Mouse (Mus musculus): ENCODE data around the gene Aff4. TPM values are rescaled to one million over a fixed set of nuclear protein-coding genes. Genes with fewer than 3 reads are reported as not detected.

The Aff4 gene
- polyA plus RNA-seq, 2 experiments: 4.0 to 8.7 TPM

DNA sequence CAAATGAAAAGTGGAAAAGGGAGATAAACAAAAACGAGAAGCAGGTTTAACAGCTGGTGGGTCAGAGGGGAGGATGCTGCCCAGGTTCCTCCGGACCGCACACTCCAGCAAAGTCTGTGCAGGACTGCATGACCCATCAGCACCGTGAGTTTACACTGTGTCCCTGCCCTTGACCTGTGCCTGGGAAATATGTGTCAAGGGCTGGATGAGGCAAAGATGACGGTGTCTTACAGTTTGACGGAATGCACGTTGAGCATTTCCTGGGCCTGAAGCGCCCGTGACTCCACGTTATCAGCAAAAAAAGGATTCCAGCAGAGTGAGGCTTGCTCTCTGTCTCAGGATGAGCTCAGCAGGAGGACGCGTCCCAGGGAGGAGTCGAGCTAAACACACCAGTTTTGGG lies 94.9 kb downstream of the Aff4 start:
- no peak overlapping the region for H3K4me3 ChIP-seq (ENCODE audit: insufficient read depth in 1 of 2, low read depth in 2 of 2, low read length in 2 of 2)
- no peak overlapping the region for H3K4me2 ChIP-seq (ENCODE audit: low read depth)
- no peak for ATAC-seq (ENCODE audit: insufficient read depth)
- no peaks in the 10 kb centered on the region for H3K9me3 ChIP-seq (ENCODE audit: control insufficient read depth, low read length)
- DNase-seq (ENCODE audit: low read depth in 3 of 3, low spot score in 3 of 3): no peak
- no peaks in the 10 kb centered on the region; the same call in 1 of the 2 replicates for H3K27me3 ChIP-seq (ENCODE audit: control insufficient read depth, insufficient read depth, low read length)
- 58% methylated on average over 13 of the region's 13 CpGs for WGBS (ENCODE audit: insufficient replicate concordance)
- H3K4me1 ChIP-seq (replicated peaks; ENCODE audit: control insufficient read depth in 2 of 2, insufficient read depth in 2 of 2, low read length in 1 of 2): peaks cover 0 to 19% of the 10 kb centered on the region in 2 experiments; a peak in 3 of 4 replicates
- H3K9ac ChIP-seq (replicated peaks): no peak overlapping the region
- no peak for TF ChIP-seq CTCF (IDR thresholded peaks at IDR 0.05; ENCODE audit: low read depth)
- TF ChIP-seq EP300 (IDR thresholded peaks at IDR 0.05; ENCODE audit: low read depth): no peak
- no peaks in the 10 kb centered on the region for H3K36me3 ChIP-seq (replicated peaks; ENCODE audit: control insufficient read depth, insufficient read depth, low read depth)
- no peak overlapping the region for H3K27ac ChIP-seq

DNA sequence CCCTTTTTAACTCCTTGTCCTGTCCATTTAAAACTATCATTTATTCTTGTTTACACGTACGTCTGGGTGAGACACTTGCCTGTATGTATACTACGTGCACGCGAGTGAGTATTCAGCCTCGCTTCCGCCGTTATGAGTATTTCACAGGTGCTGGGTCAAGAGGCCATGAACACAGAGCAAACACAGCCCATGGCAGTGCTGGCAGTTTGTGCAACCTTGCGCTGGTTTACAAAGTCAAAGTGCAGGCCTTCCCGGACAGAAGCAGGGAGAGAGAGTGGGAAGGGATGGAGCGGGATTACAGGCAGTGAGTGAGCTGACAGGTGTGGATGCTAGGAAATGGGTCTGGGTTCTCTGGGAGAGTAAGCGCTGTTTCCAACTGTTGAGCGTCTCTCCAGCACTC lies 95.5 kb downstream of the Aff4 start:
- H3K36me3 ChIP-seq (replicated peaks; ENCODE audit: control insufficient read depth, insufficient read depth, low read depth): no peaks in the 10 kb centered on the region
- H3K9me3 ChIP-seq (ENCODE audit: control insufficient read depth, low read length): no peaks in the 10 kb centered on the region
- H3K27me3 ChIP-seq (ENCODE audit: control insufficient read depth, insufficient read depth, low read length): peaks cover under 1% of the 10 kb centered on the region; the same call in 1 of the 2 replicates
- 0 out of 2 replicates have a peak, but pooled peaks have one; percentile 36 for ATAC-seq (ENCODE audit: insufficient read depth)
- WGBS (ENCODE audit: insufficient replicate concordance): 81% methylated on average over 13 of the region's 13 CpGs
- no peak overlapping the region for H3K27ac ChIP-seq
- H3K4me2 ChIP-seq (ENCODE audit: low read depth): no peak overlapping the region
- H3K4me1 ChIP-seq (replicated peaks; ENCODE audit: control insufficient read depth in 2 of 2, insufficient read depth in 2 of 2, low read length in 1 of 2): peaks cover 0 to 19% of the 10 kb centered on the region in 2 experiments; a peak in 3 of 4 replicates
- peak in 1 of 3 experiments; percentile 28 for DNase-seq (ENCODE audit: low read depth in 3 of 3, low spot score in 3 of 3)
- TF ChIP-seq CTCF (IDR thresholded peaks at IDR 0.05; ENCODE audit: low read depth) (no peak), EP300 (IDR thresholded peaks at IDR 0.05; ENCODE audit: low read depth) (no peak)
- no peak overlapping the region for H3K9ac ChIP-seq (replicated peaks)
- H3K4me3 ChIP-seq (ENCODE audit: insufficient read depth in 1 of 2, low read depth in 2 of 2, low read length in 2 of 2): no peak overlapping the region

DNA sequence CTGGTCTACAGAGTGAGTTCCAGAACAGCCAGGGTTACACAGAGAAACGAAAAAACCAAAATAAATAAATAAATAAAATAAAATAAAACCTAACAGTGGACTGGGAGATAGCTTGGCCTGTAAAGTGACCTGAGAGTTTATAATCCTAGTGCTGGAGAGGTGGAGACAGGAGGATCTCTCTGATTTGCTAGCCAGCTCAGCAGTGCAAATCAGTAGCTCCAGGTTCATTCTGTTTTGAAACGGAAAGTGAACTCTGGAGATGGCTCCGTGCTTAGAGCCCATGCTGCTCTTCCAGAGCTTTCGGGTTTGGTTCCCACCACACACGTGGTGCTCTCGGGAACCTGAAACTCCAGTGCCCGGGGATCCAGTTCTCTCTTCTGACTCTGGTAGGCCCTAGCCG lies 97.4 kb downstream of the Aff4 start:
- H3K27me3 ChIP-seq (ENCODE audit: control insufficient read depth, insufficient read depth, low read length): peaks cover 3% of the 10 kb centered on the region; the same call in 1 of the 2 replicates
- 73% methylated on average over 8 of the region's 8 CpGs for WGBS (ENCODE audit: insufficient replicate concordance)
- H3K4me1 ChIP-seq (replicated peaks; ENCODE audit: control insufficient read depth in 2 of 2, insufficient read depth in 2 of 2, low read length in 1 of 2): peaks cover 0 to 11% of the 10 kb centered on the region in 2 experiments; a peak in 3 of 4 replicates
- no peak for ATAC-seq (ENCODE audit: insufficient read depth)
- no peak overlapping the region for H3K9ac ChIP-seq (replicated peaks)
- no peaks in the 10 kb centered on the region for H3K9me3 ChIP-seq (ENCODE audit: control insufficient read depth, low read length)
- TF ChIP-seq EP300 (IDR thresholded peaks at IDR 0.05; ENCODE audit: low read depth) (no peak), CTCF (IDR thresholded peaks at IDR 0.05; ENCODE audit: low read depth) (no peak)
- DNase-seq (ENCODE audit: low read depth in 3 of 3, low spot score in 3 of 3): no peak
- H3K4me2 ChIP-seq (ENCODE audit: low read depth): no peak overlapping the region
- H3K27ac ChIP-seq: no peak overlapping the region
- no peaks in the 10 kb centered on the region for H3K36me3 ChIP-seq (replicated peaks; ENCODE audit: control insufficient read depth, insufficient read depth, low read depth)
- no peak overlapping the region for H3K4me3 ChIP-seq (ENCODE audit: insufficient read depth in 1 of 2, low read depth in 2 of 2, low read length in 2 of 2)

DNA sequence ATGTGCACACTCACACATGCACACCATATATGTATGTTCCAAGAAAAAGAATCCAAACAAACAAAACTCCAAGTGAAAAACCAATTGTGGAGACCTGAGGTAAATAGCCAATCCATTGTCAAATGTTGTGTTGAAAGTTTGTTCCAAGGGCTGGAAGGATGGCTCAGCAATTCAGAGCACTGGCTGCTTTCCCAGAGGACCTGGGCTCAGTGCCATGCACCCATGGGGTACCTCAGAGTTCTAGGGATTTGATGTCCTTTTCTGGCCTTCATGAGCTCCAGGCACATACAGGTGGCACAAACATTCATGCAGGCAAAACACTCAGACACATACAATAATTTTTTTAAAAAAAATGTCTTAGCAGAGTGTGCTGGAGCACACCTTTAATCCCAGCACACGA lies 97.9 kb downstream of the Aff4 start:
- Histone ChIP-seq H3K27ac (no peak overlapping the region), H3K9ac (replicated peaks) (no peak overlapping the region), H3K9me3 (ENCODE audit: control insufficient read depth, low read length) (no peaks in the 10 kb centered on the region), H3K4me1 (replicated peaks; ENCODE audit: control insufficient read depth in 2 of 2, insufficient read depth in 2 of 2, low read length in 1 of 2) (peaks cover 0 to 11% of the 10 kb centered on the region in 2 experiments; a peak in 3 of 4 replicates), H3K4me3 (ENCODE audit: insufficient read depth in 1 of 2, low read depth in 2 of 2, low read length in 2 of 2) (no peak overlapping the region), H3K36me3 (replicated peaks; ENCODE audit: control insufficient read depth, insufficient read depth, low read depth) (no peaks in the 10 kb centered on the region), H3K27me3 (ENCODE audit: control insufficient read depth, insufficient read depth, low read length) (peaks cover 3% of the 10 kb centered on the region; the same call in 1 of the 2 replicates), H3K4me2 (ENCODE audit: low read depth) (no peak overlapping the region)
- ATAC-seq (ENCODE audit: insufficient read depth) (no peak), DNase-seq (ENCODE audit: low read depth in 3 of 3, low spot score in 3 of 3) (no peak)
- TF ChIP-seq EP300 (IDR thresholded peaks at IDR 0.05; ENCODE audit: low read depth): no peak
- TF ChIP-seq CTCF (IDR thresholded peaks at IDR 0.05; ENCODE audit: low read depth): no peak
- 80% methylated on average over 1 of the region's 1 CpGs for WGBS (ENCODE audit: insufficient replicate concordance)

DNA sequence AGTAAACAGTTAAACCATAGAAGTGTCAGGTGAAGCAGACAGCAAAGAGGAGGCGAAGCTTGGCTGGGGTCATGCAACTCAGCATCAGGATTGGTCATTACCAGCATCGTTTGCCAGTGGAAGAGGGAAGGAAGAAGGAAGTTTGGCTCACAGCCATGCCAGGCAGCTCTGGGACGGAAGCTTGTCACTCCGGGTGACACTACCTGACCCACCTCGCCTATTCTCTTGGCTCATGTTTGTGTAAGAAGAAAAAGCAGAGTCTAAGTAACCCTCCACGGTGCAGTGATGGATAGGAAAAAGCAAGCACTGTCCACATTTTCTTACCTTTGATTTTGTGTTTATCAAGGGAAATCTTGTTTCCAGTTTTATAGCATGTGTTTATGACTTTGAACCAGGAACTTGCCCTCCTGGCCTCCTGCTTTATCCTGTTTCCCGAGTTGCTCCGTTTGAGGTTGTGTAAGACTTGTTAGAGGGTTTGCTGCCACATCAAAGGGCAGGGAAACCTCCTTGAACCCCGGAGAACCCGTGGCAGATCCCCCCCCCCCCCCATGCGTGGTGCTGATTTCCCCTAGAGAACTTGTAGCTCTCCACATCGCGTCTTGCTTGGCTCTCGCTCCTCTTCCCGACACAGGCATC lies 99.6 kb downstream of the Aff4 start:
- H3K27me3 ChIP-seq (ENCODE audit: control insufficient read depth, insufficient read depth, low read length): peaks cover 3% of the 10 kb centered on the region; the same call in 1 of the 2 replicates
- no peaks in the 10 kb centered on the region for H3K36me3 ChIP-seq (replicated peaks; ENCODE audit: control insufficient read depth, insufficient read depth, low read depth)
- TF ChIP-seq CTCF (IDR thresholded peaks at IDR 0.05; ENCODE audit: low read depth) (no peak), EP300 (IDR thresholded peaks at IDR 0.05; ENCODE audit: low read depth) (no peak)
- peaks cover 0 to 9% of the 10 kb centered on the region in 2 experiments; a peak in 3 of 4 replicates for H3K4me1 ChIP-seq (replicated peaks; ENCODE audit: control insufficient read depth in 2 of 2, insufficient read depth in 2 of 2, low read length in 1 of 2)
- H3K9ac ChIP-seq (replicated peaks): no peak overlapping the region
- no peak overlapping the region for H3K4me2 ChIP-seq (ENCODE audit: low read depth)
- no peak for DNase-seq (ENCODE audit: low read depth in 3 of 3, low spot score in 3 of 3)
- ATAC-seq (ENCODE audit: insufficient read depth): no peak
- no peaks in the 10 kb centered on the region for H3K9me3 ChIP-seq (ENCODE audit: control insufficient read depth, low read length)
- no peak overlapping the region for H3K4me3 ChIP-seq (ENCODE audit: insufficient read depth in 1 of 2, low read depth in 2 of 2, low read length in 2 of 2)
- WGBS (ENCODE audit: insufficient replicate concordance): 20% methylated on average over 15 of the region's 15 CpGs
- no peak overlapping the region for H3K27ac ChIP-seq

Data from liver, embryonic 14.5 days (tissue).